Mouse (Mus musculus) WW6 (cell line): ENCODE measurements around the gene Gm21834.

ENCODE experiments used
- DNase-seq: peaks from one replicate; pipeline ENCODE4 v3.0.0-alpha.2; 2013; ENCODE audit warnings: low read depth, low spot score

Gm21834 gene

GRCm38 (mm10) chr17:57742119-57742518, at the start of gene Gm21834:
Gene Gm21834 (minus strand): TSS chr17:57742219.
- no peak for DNase-seq

GRCm38 (mm10) chr17:57788161-57788799, 46.3 kb upstream of the Gm21834 start:
- no peak for DNase-seq

GRCm38 (mm10) chr17:57770904-57771303, 28.9 kb upstream of the Gm21834 start:
- DNase-seq, result peak; percentile 4

GRCm38 (mm10) chr17:57768622-57769610, 26.9 kb upstream of the Gm21834 start, which contains the start of gene Cntnap5c:
Gene Cntnap5c (plus strand): TSS chr17:57769570.
- DNase-seq, result peak; percentile 48

GRCm38 (mm10) chr17:57767306-57767705, 25.3 kb upstream of the Gm21834 start:
- no peak for DNase-seq

GRCm38 (mm10) chr17:57758033-57758432, 16.0 kb upstream of the Gm21834 start:
- DNase-seq, result no peak

GRCm38 (mm10) chr17:57694791-57695190, 47.2 kb downstream of the Gm21834 start:
- DNase-seq, result no peak
